Mouse (Mus musculus) G1E (cell line): ENCODE data around the gene BC055324.

ENCODE experiments used
- CTCF ChIP-seq: IDR thresholded peaks from 2 replicates; pipeline ENCODE4 v1.5.1; 2012; ENCODE audit warnings: low read depth, low read length, inconsistent platforms, mixed read lengths
- GATA1 ChIP-seq: IDR thresholded peaks from 2 replicates; pipeline ENCODE4 v1.6.1; 2012; ENCODE audit warnings: borderline replicate concordance, low read length, inconsistent platforms, mixed read lengths
- GATA2 ChIP-seq: IDR thresholded peaks from 2 replicates; pipeline ENCODE4 v1.6.1; 2012; ENCODE audit warnings: low read depth, low read length, inconsistent platforms, borderline replicate concordance
- POLR2AphosphoS5 ChIP-seq: IDR thresholded peaks from 2 replicates; pipeline ENCODE4 v1.6.1; 2012; ENCODE audit warnings: low read depth, low read length, inconsistent platforms; ENCODE audit not compliant: insufficient replicate concordance
- TAL1 ChIP-seq: conservative IDR thresholded peaks from 2 replicates; pipeline ENCODE4 v1.6.1; 2012; ENCODE audit warnings: low read depth, low read length, inconsistent platforms, mixed read lengths

DNA sequence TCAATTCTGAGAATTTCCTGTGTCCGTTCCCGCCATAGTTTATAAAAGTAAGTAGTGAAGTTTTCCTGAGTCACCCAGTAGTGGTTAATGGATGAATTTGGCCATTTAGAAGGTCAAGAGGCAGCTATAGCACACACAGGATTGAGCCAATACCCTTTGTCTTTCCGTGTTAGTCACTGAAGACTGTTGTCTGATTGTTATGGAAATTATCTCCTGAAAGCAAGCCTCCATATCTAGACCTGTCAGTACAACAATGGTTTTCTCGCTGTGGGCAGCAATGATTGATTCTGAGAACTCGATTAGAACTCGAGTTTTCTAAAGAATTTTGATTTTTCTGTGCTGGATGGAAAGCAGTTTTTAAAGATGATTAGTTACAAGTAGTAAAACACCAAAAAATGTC lies 25.2 kb upstream of the BC055324 start:
- TF ChIP-seq CTCF (no peak), GATA2 (no peak), GATA1 (no peak), TAL1 (no peak), POLR2AphosphoS5 (no peak)
